Comparison of ENCODE assay signal across 9 mouse cellular contexts in genomic region chr15:98602921-98603458, GRCm38 (mm10). TPM values are rescaled to one million over a fixed set of nuclear protein-coding genes. Genes with fewer than 3 reads are reported as not detected.
A peak's percentile ranks its signal among the peaks of the same experiment; 100 is the strongest.
DNase-seq lines count a peak whose midpoint lies in the region; ATAC-seq and TF ChIP-seq lines count a peak whose summit lies in the region.
"Had no signal": no experiment of that assay in that cellular context is flagged by ENCODE, and none has a peak within 500 bp of the region (broad histone marks: within the 10 kb centered on the region; RNA-seq: fewer than 3 reads in every experiment).

No protein-coding gene starts in this region.

- ATAC-seq in limb, embryonic 15.5 days (ENCODE audit: insufficient number of reproducible peaks, low FRiP score, low TSS enrichment, low read depth) = no peak; the same call in 1 of the 2 replicates
- ATAC-seq: CD4-positive, CD25-positive, alpha-beta regulatory T cell, adult 4 months had no signal

- no peaks in the 10 kb centered on the region for H3K27me3 ChIP-seq in limb, embryonic 15.5 days

- peaks cover 63% of the 10 kb centered on the region for H3K36me3 ChIP-seq in limb, embryonic 15.5 days

- H3K4me3 ChIP-seq in gastrocnemius, adult 2 months = peak overlapping the region; percentile 67
- peak overlapping the region; percentile 14 for H3K4me3 ChIP-seq in limb, embryonic 15.5 days

- peak overlapping the region; percentile 38 for H3K4me2 ChIP-seq in limb, embryonic 15.5 days

- no peak for TF ChIP-seq CTCF in gastrocnemius, adult 2 months (IDR thresholded peaks at IDR 0.05)

- H3K9me3 ChIP-seq in limb, embryonic 15.5 days = no peaks in the 10 kb centered on the region

- peak overlapping the region; percentile 26; the same call in 1 of the 2 replicates for H3K9ac ChIP-seq in limb, embryonic 15.5 days

- 34% methylated on average over 4 of the region's 4 CpGs for WGBS in limb, embryonic 15.5 days

- H3K27ac ChIP-seq in gastrocnemius, adult 2 months = peak overlapping the region; percentile 90
- peak overlapping the region; percentile 77 for H3K27ac ChIP-seq in limb, embryonic 15.5 days

- intact Hi-C loops in gastrocnemius, adult 2 months (cut with DNase I) = no loop called here
- intact Hi-C loops in heart, postnatal 14 days (cut with DNase I) = loop anchor here (2.0 kb wide), 1 partner anchor 16 kb away; no protein-coding TSS in a partner anchor

- peaks cover 52% of the 10 kb centered on the region for H3K4me1 ChIP-seq in limb, embryonic 15.5 days

- peak; percentile 55 for DNase-seq in gastrocnemius, adult 2 months
- no peak for DNase-seq in gastrocnemius, postnatal 10 days
- peak; percentile 46 for DNase-seq in MN1 (ENCODE audit: low spot score)
- DNase-seq in heart, postnatal 14 days = peak; percentile 56 to 60
- DNase-seq in adrenal gland, adult 8-10 months = no peak
- DNase-seq in gastrocnemius, adult 8-10 months (ENCODE audit: low spot score in 2 of 2) = no peak
- no peak for DNase-seq in embryo, embryonic 10 days (ENCODE audit: low spot score)

RNA-seq across cellular contexts. Expression of gene Adcy6, which starts 6.9 kb away (rescaled TPM):
- total RNA-seq in gastrocnemius, adult 2 months (2021) = 10 to 100 TPM; 22.8 to 23.1 TPM
- total RNA-seq in gastrocnemius, postnatal 10 days (2021) = 10 to 100 TPM; 39.9 to 45.3 TPM
- 100 to 1,000 TPM; 199 to 209 TPM for total RNA-seq in heart, postnatal 14 days (2021)
- 15.1 and 15.8 TPM in 2 replicates for polyA plus RNA-seq in limb, embryonic 15.5 days (2015; fragmentation: Nextera tagmentation; extraction: Ambion mirVana)
- total RNA-seq in adrenal gland, adult 8-10 months (2022) = 10 to 100 TPM; 35.2 to 66.9 (median 56.7) TPM
- 10 to 100 TPM; 13.4 to 21.4 (median 19.1) TPM for total RNA-seq in gastrocnemius, adult 8-10 months (2022)

RNA-seq across cellular contexts. Expression of gene Cacnb3, which starts 27.6 kb away (rescaled TPM):
- total RNA-seq in gastrocnemius, adult 2 months (2021) = 1 to 10 TPM; 1.8 to 2.2 TPM
- total RNA-seq in gastrocnemius, postnatal 10 days (2021) = 10 to 100 TPM; 12.0 to 15.4 TPM
- total RNA-seq in heart, postnatal 14 days (2021) = 1 to 10 TPM; 8.0 to 8.8 TPM
- 41.4 and 46.6 TPM in 2 replicates for polyA plus RNA-seq in limb, embryonic 15.5 days (2015; fragmentation: Nextera tagmentation; extraction: Ambion mirVana)
- total RNA-seq in adrenal gland, adult 8-10 months (2022) = 10 to 100 TPM; 13.4 to 19.6 (median 15.7) TPM
- total RNA-seq in gastrocnemius, adult 8-10 months (2022) = 1 to 10 TPM in 2 of 4 experiments, under 1 TPM in 2; 0.78 to 1.1 (median 1.0) TPM
- polyA plus RNA-seq: CD4-positive, CD25-positive, alpha-beta regulatory T cell, adult 4 months had no signal

RNA-seq across cellular contexts. Expression of gene 4930415O20Rik, which starts 32.2 kb away (rescaled TPM):
- total RNA-seq in gastrocnemius, adult 2 months (2021) = 1 to 10 TPM in 1 of 2 experiments, not detected in 1; 1.2 TPM
- not detected for total RNA-seq in gastrocnemius, postnatal 10 days (2021)
- under 1 TPM; 0.88 to 0.93 TPM for total RNA-seq in heart, postnatal 14 days (2021)
- not detected in 2 replicates for polyA plus RNA-seq in limb, embryonic 15.5 days (2015; fragmentation: Nextera tagmentation; extraction: Ambion mirVana)
- total RNA-seq in adrenal gland, adult 8-10 months (2022) = not detected
- under 1 TPM in 1 of 4 experiments, not detected in 3; 0.63 TPM for total RNA-seq in gastrocnemius, adult 8-10 months (2022)
- polyA plus RNA-seq: CD4-positive, CD25-positive, alpha-beta regulatory T cell, adult 4 months had no signal

RNA-seq across cellular contexts. Expression of gene Ccnt1, which starts 32.3 kb away (rescaled TPM):
- total RNA-seq in gastrocnemius, adult 2 months (2021) = 10 to 100 TPM; 20.4 to 20.5 TPM
- 10 to 100 TPM; 21.7 to 30.4 TPM for total RNA-seq in gastrocnemius, postnatal 10 days (2021)
- total RNA-seq in heart, postnatal 14 days (2021) = 10 to 100 TPM; 32.8 to 42.6 TPM
- 50.8 and 55.2 TPM in 2 replicates for polyA plus RNA-seq in limb, embryonic 15.5 days (2015; fragmentation: Nextera tagmentation; extraction: Ambion mirVana)
- total RNA-seq in adrenal gland, adult 8-10 months (2022) = 10 to 100 TPM; 45.2 to 56.6 (median 46.5) TPM
- 10 to 100 TPM; 14.3 to 19.4 (median 15.7) TPM for total RNA-seq in gastrocnemius, adult 8-10 months (2022)

RNA-seq across cellular contexts. Expression of gene Ddx23, which starts 59.7 kb away (rescaled TPM):
- total RNA-seq in gastrocnemius, adult 2 months (2021) = 10 to 100 TPM; 66.3 to 67.4 TPM
- 10 to 100 TPM; 53.6 to 57.6 TPM for total RNA-seq in gastrocnemius, postnatal 10 days (2021)
- 10 to 100 TPM; 51.0 to 53.9 TPM for total RNA-seq in heart, postnatal 14 days (2021)
- 18.5 and 24.7 TPM in 2 replicates for polyA plus RNA-seq in limb, embryonic 15.5 days (2015; fragmentation: Nextera tagmentation; extraction: Ambion mirVana)
- 100 to 1,000 TPM in 1 of 4 experiments, 10 to 100 TPM in 3; 68.9 to 100 (median 85.6) TPM for total RNA-seq in adrenal gland, adult 8-10 months (2022)
- 10 to 100 TPM; 54.0 to 72.3 (median 63.4) TPM for total RNA-seq in gastrocnemius, adult 8-10 months (2022)

Comparison
In these comparisons a context has a peak if more than half of its experiments do, and no peak if none do; other contexts are left out.
1. DNase-seq: peak in gastrocnemius, adult 2 months (single experiment), MN1 (single experiment) and heart, postnatal 14 days (2 of 2); none in gastrocnemius, postnatal 10 days (single experiment), adrenal gland, adult 8-10 months (single experiment), gastrocnemius, adult 8-10 months (0 of 2) and embryo, embryonic 10 days (single experiment).